Mouse (Mus musculus): ENCODE measurements around the gene Zp3. TPM values are rescaled to one million over a fixed set of nuclear protein-coding genes. Genes with fewer than 3 reads are reported as not detected.

Gene Zp3
- polyA plus RNA-seq, 2 experiments, result not detected

DNA sequence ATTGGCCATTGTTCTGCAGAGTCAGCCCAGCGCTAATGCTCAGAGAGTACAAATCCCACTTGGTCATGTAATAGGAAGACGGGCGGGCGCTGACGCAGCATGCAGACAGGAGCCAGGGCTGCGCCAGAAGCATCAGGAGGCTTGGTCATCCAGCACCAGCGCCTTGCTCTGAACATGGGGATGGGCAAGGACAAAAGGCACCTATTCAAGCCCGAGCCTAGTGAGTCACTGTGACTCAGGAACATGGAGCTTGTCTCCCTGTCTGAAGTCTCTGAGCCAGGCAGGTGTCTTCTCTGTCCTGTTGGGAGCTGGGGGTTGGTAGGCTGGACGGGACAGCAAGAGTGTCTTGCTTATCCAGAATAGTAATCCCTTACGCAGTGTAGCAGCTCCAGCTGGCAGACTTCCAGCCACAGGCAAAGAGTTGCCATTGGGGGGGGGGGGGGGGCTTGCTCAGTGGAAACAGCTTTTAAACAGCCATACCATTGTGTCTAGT lies 33.9 kb upstream of the Zp3 start:
- ATAC-seq (ENCODE audit: insufficient read depth) (no peak), DNase-seq (ENCODE audit: low read depth in 3 of 3, low spot score in 3 of 3) (no peak)
- Histone ChIP-seq H3K9me3 (ENCODE audit: control insufficient read depth, low read length) (no peaks in the 10 kb centered on the region), H3K4me2 (ENCODE audit: low read depth) (no peak overlapping the region), H3K27ac (no peak overlapping the region), H3K4me1 (replicated peaks; ENCODE audit: control insufficient read depth in 2 of 2, insufficient read depth in 2 of 2, low read length in 1 of 2) (peaks cover 5 to 9% of the 10 kb centered on the region in 2 experiments; a peak in 3 of 4 replicates), H3K9ac (replicated peaks) (no peak overlapping the region), H3K4me3 (ENCODE audit: insufficient read depth in 1 of 2, low read depth in 2 of 2, low read length in 2 of 2) (no peak overlapping the region), H3K36me3 (replicated peaks; ENCODE audit: control insufficient read depth, insufficient read depth, low read depth) (no peaks in the 10 kb centered on the region), H3K27me3 (ENCODE audit: control insufficient read depth, insufficient read depth, low read length) (no peaks in the 10 kb centered on the region)
- 73% methylated on average over 10 of the region's 10 CpGs for WGBS (ENCODE audit: insufficient replicate concordance)
- TF ChIP-seq EP300 (IDR thresholded peaks at IDR 0.05; ENCODE audit: low read depth), result no peak

DNA sequence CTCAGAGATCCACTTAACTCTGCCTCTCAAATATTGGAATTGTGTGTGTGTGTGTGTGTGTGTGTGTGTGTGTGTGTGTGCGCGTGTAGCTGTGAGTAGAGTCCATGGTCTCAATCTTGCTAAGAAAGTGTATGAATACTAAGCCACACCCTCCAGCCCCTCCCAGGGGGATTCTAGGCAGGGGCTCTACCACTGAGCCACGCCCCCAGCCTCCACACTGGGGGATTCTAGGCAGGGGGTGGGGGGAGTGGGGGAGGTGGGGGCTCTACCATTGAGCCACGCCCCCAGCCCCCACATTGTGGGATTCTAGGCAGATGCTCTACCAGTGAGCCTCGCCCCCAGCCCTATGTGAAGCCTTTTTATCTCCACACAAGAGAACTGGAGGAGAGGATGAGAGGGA lies 33.3 kb upstream of the Zp3 start:
- no peak for ATAC-seq (ENCODE audit: insufficient read depth)
- Histone ChIP-seq H3K36me3 (replicated peaks; ENCODE audit: control insufficient read depth, insufficient read depth, low read depth) (no peaks in the 10 kb centered on the region), H3K4me1 (replicated peaks; ENCODE audit: control insufficient read depth in 2 of 2, insufficient read depth in 2 of 2, low read length in 1 of 2) (peaks cover 11 to 16% of the 10 kb centered on the region in 2 experiments), H3K4me2 (ENCODE audit: low read depth) (no peak overlapping the region), H3K4me3 (ENCODE audit: insufficient read depth in 1 of 2, low read depth in 2 of 2, low read length in 2 of 2) (no peak overlapping the region), H3K9ac (replicated peaks) (no peak overlapping the region), H3K27ac (no peak overlapping the region), H3K9me3 (ENCODE audit: control insufficient read depth, low read length) (no peaks in the 10 kb centered on the region), H3K27me3 (ENCODE audit: control insufficient read depth, insufficient read depth, low read length) (no peaks in the 10 kb centered on the region)
- WGBS (ENCODE audit: insufficient replicate concordance), result 71% methylated on average over 5 of the region's 5 CpGs
- DNase-seq (ENCODE audit: low read depth in 3 of 3, low spot score in 3 of 3), result no peak
- TF ChIP-seq EP300 (IDR thresholded peaks at IDR 0.05; ENCODE audit: low read depth) (no peak), CTCF (IDR thresholded peaks at IDR 0.05; ENCODE audit: low read depth) (no peak)

DNA sequence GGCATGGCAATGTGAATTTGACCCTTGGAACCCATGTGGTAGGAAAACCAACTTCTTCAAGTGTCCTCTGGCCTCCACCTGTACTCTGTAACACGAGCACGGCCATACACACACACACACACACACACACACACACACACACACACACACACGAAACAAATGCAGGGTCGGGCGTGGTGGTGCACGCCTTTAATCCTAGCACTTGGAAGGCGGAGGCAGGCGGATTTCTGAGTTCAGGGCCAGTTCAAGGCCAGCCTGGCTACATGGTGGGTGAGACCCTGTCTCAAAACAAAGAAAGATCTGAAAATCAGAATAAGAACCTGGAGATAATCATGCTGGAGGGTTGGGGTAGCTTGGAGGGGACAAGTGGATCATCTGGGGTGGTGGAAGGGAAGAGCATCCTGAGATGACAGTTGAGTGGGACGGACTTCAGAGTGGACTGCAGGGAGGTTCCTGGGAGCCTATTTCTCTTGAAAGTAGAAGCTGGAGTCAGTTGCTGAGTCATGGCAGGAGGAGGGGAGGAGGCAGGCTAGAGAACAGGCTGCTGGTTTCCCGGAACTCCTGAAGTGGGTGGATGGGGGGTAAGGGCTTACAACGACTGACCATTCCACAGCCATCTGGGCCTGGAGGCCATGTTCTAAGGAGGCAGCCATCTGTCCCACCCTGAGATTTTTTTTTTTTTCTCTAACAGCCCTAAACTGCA lies 29.0 kb upstream of the Zp3 start:
- H3K9me3 ChIP-seq (ENCODE audit: control insufficient read depth, low read length), result no peaks in the 10 kb centered on the region
- no peaks in the 10 kb centered on the region for H3K27me3 ChIP-seq (ENCODE audit: control insufficient read depth, insufficient read depth, low read length)
- no peaks in the 10 kb centered on the region for H3K36me3 ChIP-seq (replicated peaks; ENCODE audit: control insufficient read depth, insufficient read depth, low read depth)
- H3K27ac ChIP-seq, result peak overlapping the region; percentile 63
- WGBS (ENCODE audit: insufficient replicate concordance), result 45% methylated on average over 11 of the region's 11 CpGs
- peak overlapping the region; percentile 38 for H3K9ac ChIP-seq (replicated peaks)
- H3K4me3 ChIP-seq (ENCODE audit: insufficient read depth in 1 of 2, low read depth in 2 of 2, low read length in 2 of 2), result no peak overlapping the region
- peaks cover 14 to 18% of the 10 kb centered on the region in 2 experiments for H3K4me1 ChIP-seq (replicated peaks; ENCODE audit: control insufficient read depth in 2 of 2, insufficient read depth in 2 of 2, low read length in 1 of 2)
- DNase-seq (ENCODE audit: low read depth in 3 of 3, low spot score in 3 of 3) (peak; percentile 61 to 75 (median 64)), ATAC-seq (ENCODE audit: insufficient read depth) (peak; percentile 84)
- TF ChIP-seq CTCF (IDR thresholded peaks at IDR 0.05; ENCODE audit: low read depth), result no peak
- TF ChIP-seq EP300 (IDR thresholded peaks at IDR 0.05; ENCODE audit: low read depth), result no peak
- peak overlapping the region; percentile 52 for H3K4me2 ChIP-seq (ENCODE audit: low read depth)

DNA sequence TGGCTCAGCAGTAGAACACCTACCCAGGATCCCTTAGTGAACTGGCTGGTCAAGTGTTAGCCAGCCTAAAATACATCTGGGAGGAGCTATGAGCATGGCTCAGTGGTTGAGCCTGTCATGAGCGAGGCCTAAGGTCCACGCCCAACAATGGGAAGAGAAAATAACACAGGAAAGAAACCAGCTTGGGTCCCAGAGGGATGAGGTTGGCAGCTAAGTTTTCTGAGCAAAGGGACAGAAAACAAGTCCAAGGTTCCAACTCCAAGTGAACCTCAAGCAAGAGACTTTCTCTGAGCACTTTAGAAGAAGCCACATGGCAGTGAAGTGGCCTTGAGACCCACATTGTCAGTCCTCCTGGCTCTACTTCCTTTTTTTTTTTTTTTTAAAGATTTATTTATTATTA lies 28.2 kb upstream of the Zp3 start:
- H3K4me2 ChIP-seq (ENCODE audit: low read depth), result peak overlapping the region; percentile 52
- H3K27ac ChIP-seq, result peak overlapping the region; percentile 63
- H3K36me3 ChIP-seq (replicated peaks; ENCODE audit: control insufficient read depth, insufficient read depth, low read depth), result no peaks in the 10 kb centered on the region
- TF ChIP-seq CTCF (IDR thresholded peaks at IDR 0.05; ENCODE audit: low read depth) (no peak), EP300 (IDR thresholded peaks at IDR 0.05; ENCODE audit: low read depth) (no peak)
- peaks cover 17 to 23% of the 10 kb centered on the region in 2 experiments for H3K4me1 ChIP-seq (replicated peaks; ENCODE audit: control insufficient read depth in 2 of 2, insufficient read depth in 2 of 2, low read length in 1 of 2)
- no peak for DNase-seq (ENCODE audit: low read depth in 3 of 3, low spot score in 3 of 3)
- no peaks in the 10 kb centered on the region for H3K27me3 ChIP-seq (ENCODE audit: control insufficient read depth, insufficient read depth, low read length)
- 63% methylated on average over 2 of the region's 2 CpGs for WGBS (ENCODE audit: insufficient replicate concordance)
- peak overlapping the region; percentile 33; the same call in 1 of the 2 replicates for H3K9ac ChIP-seq (replicated peaks)
- H3K4me3 ChIP-seq (ENCODE audit: insufficient read depth in 1 of 2, low read depth in 2 of 2, low read length in 2 of 2), result no peak overlapping the region
- ATAC-seq (ENCODE audit: insufficient read depth), result peak; percentile 73
- H3K9me3 ChIP-seq (ENCODE audit: control insufficient read depth, low read length), result no peaks in the 10 kb centered on the region

DNA sequence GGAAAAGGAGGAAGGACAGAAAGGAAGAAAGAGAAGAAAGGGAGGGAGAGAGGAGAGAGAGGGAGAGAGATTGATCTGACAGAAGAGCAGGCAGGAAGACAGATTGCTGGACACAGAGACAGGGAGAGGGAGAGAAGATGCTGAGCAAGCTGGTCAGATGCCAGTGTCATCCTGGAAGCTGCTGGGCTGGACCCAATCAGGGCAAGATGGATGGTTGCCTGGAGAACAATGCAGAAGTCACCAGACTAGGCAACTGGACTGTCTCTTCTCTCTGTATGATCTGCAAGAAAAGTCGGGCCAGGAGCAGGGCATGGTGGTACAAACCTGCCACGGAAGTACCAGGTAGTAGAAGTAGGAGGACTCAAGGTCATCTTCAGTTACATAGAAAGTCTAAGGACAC lies 27.1 kb upstream of the Zp3 start:
- H3K4me2 ChIP-seq (ENCODE audit: low read depth), result no peak overlapping the region
- WGBS (ENCODE audit: insufficient replicate concordance), result 80% methylated on average over 2 of the region's 2 CpGs
- no peaks in the 10 kb centered on the region for H3K27me3 ChIP-seq (ENCODE audit: control insufficient read depth, insufficient read depth, low read length)
- H3K4me3 ChIP-seq (ENCODE audit: insufficient read depth in 1 of 2, low read depth in 2 of 2, low read length in 2 of 2), result no peak overlapping the region
- TF ChIP-seq CTCF (IDR thresholded peaks at IDR 0.05; ENCODE audit: low read depth) (no peak), EP300 (IDR thresholded peaks at IDR 0.05; ENCODE audit: low read depth) (no peak)
- ATAC-seq (ENCODE audit: insufficient read depth), result no peak
- H3K27ac ChIP-seq, result no peak overlapping the region
- no peaks in the 10 kb centered on the region for H3K9me3 ChIP-seq (ENCODE audit: control insufficient read depth, low read length)
- H3K4me1 ChIP-seq (replicated peaks; ENCODE audit: control insufficient read depth in 2 of 2, insufficient read depth in 2 of 2, low read length in 1 of 2), result peaks cover 24 to 32% of the 10 kb centered on the region in 2 experiments
- no peak for DNase-seq (ENCODE audit: low read depth in 3 of 3, low spot score in 3 of 3)
- H3K36me3 ChIP-seq (replicated peaks; ENCODE audit: control insufficient read depth, insufficient read depth, low read depth), result no peaks in the 10 kb centered on the region
- no peak overlapping the region for H3K9ac ChIP-seq (replicated peaks)

Measured in liver, embryonic 14.5 days (tissue).